Mouse (Mus musculus) right cerebral cortex, postnatal 14 days (tissue): ENCODE measurements around the gene Ubr1.

Experiments
- DNase-seq: peaks from one replicate; pipeline ENCODE4 v3.0.0; 2022

Ubr1 gene

GRCm38 (mm10) chr2:120850424-120851082 lies 120.0 kb downstream of the Ubr1 start, which contains the start of gene Ttbk2:
Ttbk2 (minus strand) TSS chr2:120850604.
- DNase-seq = peak; percentile 97

- peak; percentile 44 for DNase-seq
Observed at GRCm38 (mm10) chr2:120849449-120850423, 120.8 kb downstream of the Ubr1 start, which contains the start of gene Cdan1. Cdan1 (minus strand) TSS chr2:120850128.

GRCm38 (mm10) chr2:120845280-120845679 lies 125.2 kb downstream of the Ubr1 start:
- DNase-seq = no peak

- DNase-seq = no peak
Observed at GRCm38 (mm10) chr2:120843990-120844389, 126.5 kb downstream of the Ubr1 start.

- DNase-seq = no peak
Observed at GRCm38 (mm10) chr2:120841211-120841610, 129.3 kb downstream of the Ubr1 start.

GRCm38 (mm10) chr2:120835167-120835566 lies 135.3 kb downstream of the Ubr1 start:
- DNase-seq = no peak

GRCm38 (mm10) chr2:120826936-120827638 lies 143.4 kb downstream of the Ubr1 start:
- DNase-seq = no peak
